Mouse (Mus musculus): ENCODE results near the gene Zfp94.

Zfp94 gene

DNA sequence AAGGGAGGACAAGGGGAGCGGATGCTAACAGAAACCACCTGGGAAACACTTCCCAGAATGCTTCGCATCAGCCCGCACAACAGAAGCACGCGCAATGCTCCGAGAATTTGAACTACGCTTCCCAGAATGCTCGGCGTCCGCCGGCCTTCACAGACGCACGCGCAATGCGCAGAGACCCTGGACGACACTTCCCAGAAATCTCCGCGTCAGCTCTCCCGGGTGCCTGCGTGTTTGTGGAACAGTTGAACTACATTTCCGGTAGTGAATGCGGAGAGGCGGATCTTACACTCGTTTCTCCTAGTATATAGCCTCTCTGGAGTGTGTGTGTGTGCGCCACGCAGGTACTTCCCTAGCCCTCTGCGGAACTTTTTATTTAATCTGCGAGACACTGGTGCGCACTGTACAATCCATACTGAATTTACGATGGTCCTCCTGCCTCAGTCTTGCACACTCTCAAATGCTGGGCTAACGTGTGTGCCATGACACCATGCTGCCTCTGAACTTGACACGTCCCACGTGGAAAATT, at the start of gene Zfp94:
Zfp94 (minus strand) TSS at position 100 of the 526 bp plus-strand sequence.
- peak; percentile 79 to 86 for DNase-seq (ENCODE audit: low spot score in 2 of 2)

- no peak for DNase-seq (ENCODE audit: low spot score in 2 of 2)
Measured at GRCm38 (mm10) chr7:24365258-24366014, 49.0 kb upstream of the Zfp94 start.

DNA sequence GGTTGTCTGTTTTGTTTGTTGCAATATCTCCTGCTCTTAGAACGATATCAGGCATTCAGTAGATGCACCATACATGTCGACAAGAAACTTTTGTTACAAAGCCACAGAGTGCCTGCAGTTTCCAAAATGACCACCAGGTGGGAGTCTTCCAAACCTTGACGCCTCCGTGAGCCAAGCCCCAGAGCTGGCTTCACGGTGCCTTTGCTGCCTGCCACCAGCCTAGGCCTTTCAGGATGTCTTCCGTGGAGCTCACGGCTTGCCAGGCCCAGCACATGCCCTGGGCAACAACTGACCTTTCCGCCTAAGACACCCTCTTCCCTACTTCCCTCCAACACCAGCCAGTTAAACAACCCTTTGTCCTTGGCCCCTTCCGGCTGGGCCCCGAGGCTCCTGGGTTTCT, 48.4 kb upstream of the Zfp94 start:
- peak; percentile 84 to 88 for DNase-seq (ENCODE audit: low spot score in 2 of 2)

DNA sequence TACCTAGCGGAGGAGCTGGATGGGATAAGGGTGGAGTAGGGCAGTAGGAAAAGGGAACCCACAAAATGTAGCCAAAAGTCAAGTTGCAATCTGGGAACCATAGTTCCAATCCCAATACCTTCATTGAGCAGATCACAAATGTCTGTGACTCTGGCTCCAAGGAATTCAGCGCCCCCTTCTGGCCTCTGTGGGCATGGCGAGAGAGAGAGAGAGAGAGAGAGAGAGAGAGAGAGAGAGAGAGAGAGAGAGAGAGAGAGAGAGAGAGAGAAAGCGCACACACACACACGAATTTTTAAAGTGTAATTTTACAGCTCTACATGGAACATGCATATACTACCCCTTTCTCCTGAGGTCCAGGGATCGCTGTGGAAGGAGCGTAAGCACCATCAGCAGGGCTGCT, 46.8 kb upstream of the Zfp94 start:
- peak; percentile 28 to 68 for DNase-seq (ENCODE audit: low spot score in 2 of 2)

DNA sequence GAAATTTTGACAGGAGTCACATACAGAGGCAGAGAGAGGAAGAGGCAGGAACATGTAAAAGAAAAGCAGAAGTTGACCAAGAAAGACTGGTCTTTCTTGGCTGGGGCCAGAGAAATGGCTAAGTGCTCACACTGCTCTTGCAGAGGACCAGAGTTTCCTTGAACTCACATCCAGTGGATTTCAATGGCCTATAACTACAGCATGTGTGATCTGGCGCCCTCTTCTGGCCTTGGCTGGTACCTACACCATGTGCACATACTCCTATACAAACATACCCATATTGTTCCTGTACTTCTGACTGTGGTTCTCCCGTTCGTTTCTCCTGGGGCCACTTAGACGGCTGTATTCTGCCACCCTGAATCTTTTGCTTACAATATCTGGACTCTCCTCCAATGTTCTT, 44.5 kb upstream of the Zfp94 start:
- no peak for DNase-seq (ENCODE audit: low spot score in 2 of 2)

DNA sequence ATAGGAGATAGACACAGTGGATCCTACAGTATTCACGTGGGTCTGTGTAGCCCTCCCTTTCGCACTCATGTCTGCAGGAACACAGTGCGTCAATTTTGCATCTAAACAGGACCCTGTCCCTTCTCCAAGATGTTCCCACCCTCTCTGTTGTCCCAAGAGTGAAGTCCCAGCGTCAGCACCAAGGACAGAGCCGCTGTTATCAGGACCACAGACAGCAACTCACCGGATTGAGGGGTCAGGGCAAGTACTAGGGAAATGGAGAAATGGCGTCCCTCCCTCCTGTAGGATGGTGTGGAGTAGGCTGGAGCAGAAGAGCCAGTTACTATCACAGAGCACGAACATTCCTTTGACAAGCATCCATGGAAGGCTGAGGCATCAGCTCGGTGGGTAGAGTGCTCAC, 42.8 kb upstream of the Zfp94 start:
- no peak for DNase-seq (ENCODE audit: low spot score in 2 of 2)

DNA sequence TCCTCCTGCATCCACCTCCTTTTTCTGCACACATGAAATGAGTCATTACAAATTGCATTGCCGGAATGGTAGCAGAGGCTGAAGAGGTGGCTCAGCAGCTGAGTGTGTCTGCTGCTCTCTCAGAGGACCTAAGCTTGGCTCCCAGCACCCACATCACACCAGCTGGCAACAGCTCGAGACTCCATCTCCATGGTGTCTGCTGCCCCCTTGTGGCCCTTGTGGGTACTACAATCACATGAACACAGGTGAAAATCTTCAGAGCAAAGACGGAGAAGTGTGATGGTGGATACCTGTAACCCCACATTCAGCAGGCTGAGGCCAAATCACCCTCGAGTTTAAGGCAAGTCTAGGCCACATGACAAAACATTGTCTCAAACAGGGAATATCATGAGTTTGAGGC, 41.4 kb upstream of the Zfp94 start:
- DNase-seq (ENCODE audit: low spot score in 2 of 2), result peak in 1 of 2 experiments; percentile 29

DNA sequence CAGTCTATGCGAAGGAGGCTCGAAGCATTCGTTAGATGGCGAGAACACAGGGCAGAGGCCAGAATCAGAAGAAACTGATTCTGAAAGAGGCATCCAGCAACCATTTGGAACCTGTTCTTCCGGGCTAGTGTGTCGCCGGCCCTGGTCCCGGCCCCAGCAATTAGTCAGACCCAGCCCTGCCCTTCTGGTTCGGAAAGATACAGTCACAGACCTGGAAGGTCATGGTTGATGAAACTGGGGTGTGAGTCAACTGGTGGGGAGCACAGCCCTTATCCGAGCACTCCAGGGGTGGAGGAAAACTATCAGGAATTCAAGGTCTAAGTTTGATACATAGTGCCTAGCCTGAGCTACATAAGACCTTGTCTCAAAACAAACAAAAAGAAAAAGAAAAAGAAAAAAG, 39.6 kb upstream of the Zfp94 start:
- no peak for DNase-seq (ENCODE audit: low spot score in 2 of 2)

GRCm38 (mm10) chr7:24355646-24356045, 39.2 kb upstream of the Zfp94 start:
- no peak for DNase-seq (ENCODE audit: low spot score in 2 of 2)

- DNase-seq (ENCODE audit: low spot score in 2 of 2), result no peak
Measured at GRCm38 (mm10) chr7:24348896-24349295, 32.4 kb upstream of the Zfp94 start, which contains the start of gene Lypd5. Gene Lypd5, plus strand, starts transcription at chr7:24349196.

DNA sequence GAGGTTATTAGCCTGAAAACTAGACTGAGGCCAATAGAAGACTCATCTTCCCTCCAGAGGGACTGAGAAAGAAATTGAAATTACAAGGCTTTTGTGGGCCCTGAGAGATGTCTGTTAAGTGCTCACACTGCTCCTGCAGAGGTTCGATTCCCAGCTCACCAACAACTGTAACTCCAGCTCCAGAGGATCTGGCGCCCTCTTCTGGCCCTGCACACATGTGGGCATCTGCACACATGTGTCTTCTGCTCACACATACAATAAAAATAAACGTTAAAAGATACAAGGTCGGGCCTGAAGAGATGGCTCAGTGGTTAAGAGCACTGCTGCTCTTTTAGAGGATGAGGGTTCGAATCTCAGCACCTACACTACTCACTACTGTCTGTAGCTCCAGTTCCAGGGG, 30.0 kb upstream of the Zfp94 start:
- DNase-seq (ENCODE audit: low spot score in 2 of 2), result no peak

- no peak for DNase-seq (ENCODE audit: low spot score in 2 of 2)
Measured at GRCm38 (mm10) chr7:24343701-24344272, 27.3 kb upstream of the Zfp94 start.

- no peak for DNase-seq (ENCODE audit: low spot score in 2 of 2)
Measured at GRCm38 (mm10) chr7:24338241-24338640, 21.8 kb upstream of the Zfp94 start.

GRCm38 (mm10) chr7:24335699-24336309, 19.3 kb upstream of the Zfp94 start:
- DNase-seq (ENCODE audit: low spot score in 2 of 2), result peak; percentile 25 to 76

DNA sequence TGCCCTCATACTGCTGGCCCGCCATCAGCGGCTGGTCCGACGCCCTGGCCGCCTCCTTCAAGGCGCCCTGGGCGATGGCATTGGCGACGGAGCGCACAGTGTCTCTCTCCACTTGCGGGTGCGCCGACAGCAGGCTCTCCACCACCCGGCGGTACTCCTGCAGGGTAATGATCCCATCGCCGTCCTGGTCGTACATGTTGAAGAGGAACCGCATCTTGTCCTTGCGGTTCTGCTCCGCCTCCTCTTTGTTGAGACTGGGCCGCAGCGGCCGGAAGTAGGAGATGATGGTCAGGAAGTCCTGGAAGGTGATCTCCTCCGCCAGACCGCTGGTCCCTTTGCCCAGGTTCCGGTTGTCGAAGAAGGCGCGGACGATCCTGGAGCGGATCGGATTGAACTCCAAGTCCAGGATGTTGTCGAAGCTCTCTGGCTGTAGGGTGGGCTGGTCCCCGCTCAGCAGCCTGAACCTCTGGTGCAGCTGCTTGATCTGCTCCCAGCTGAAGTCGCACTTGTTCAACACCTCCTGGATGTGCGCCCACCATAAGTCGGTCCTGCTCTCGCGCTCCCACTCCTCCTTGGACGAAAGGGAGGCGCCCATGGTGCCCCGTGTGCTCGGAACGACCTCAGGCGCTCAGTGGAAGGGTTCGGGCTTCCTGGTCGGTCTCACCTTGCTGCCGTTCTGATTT, 17.0 kb upstream of the Zfp94 start, which contains the start of gene Tescl:
Tescl (minus strand) TSS at position 633 of the 683 bp plus-strand sequence.
- DNase-seq (ENCODE audit: low spot score in 2 of 2), result no peak

DNA sequence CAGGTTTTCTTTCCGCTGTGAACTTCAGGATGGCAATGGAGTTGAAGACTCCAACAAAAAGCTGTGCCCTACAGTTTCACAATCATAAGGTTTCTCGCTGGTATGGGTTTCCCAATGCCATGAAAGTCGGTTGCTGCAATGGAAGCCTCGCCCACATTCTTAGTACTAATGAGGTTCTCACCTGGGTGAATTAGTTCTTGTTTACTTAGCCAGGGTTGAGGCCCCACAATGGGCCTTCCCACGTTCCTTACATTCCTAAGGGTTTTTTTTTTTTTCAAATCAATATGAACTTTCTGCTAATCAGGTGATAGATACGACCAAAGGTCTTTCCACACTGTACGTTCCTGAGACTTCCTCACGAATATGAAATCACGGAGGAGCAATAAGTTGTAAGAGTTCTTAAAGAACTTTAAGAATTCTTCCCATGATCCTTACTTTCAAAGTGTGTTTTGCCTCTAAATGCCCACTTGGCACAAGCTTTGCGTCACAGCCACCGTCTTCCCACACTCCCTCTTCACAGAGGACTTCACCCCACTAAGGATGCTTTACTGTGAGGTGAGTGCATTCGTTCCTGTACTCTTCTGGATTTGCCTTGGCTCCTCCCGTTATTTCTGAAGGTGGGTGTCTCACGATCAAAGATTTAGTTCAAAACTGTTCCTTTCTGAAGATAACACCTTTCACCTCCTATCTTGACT, 11.0 kb upstream of the Zfp94 start:
- no peak for DNase-seq (ENCODE audit: low spot score in 2 of 2)

GRCm38 (mm10) chr7:24326273-24327135, 10.0 kb upstream of the Zfp94 start:
- no peak for DNase-seq (ENCODE audit: low spot score in 2 of 2)

- DNase-seq (ENCODE audit: low spot score in 2 of 2), result no peak
Measured at GRCm38 (mm10) chr7:24325675-24326128, 9.2 kb upstream of the Zfp94 start.

GRCm38 (mm10) chr7:24325197-24325596, 8.7 kb upstream of the Zfp94 start:
- no peak for DNase-seq (ENCODE audit: low spot score in 2 of 2)

DNA sequence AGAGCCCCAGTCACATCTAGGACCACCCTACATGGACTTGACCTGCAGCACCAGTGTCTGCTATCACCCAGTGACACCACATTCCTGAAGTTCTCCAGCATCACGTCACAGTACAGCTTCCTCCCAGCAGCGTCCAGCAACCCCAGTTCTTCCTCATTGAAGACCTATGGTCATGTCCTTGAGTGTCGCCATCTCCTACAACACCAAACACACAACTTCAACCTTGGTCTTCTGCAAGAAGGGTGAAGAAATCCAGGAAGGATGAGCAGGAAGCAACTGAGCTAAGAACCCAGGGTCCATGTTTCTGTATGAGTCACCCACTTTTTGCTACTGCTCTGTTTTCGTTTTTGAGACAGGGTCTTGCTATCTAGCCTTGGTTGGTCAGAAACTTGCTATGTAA, 6.1 kb upstream of the Zfp94 start:
- no peak for DNase-seq (ENCODE audit: low spot score in 2 of 2)

Data from spleen, postnatal 14 days (tissue).